Mouse (Mus musculus): Measurements from ENCODE around the gene E330017A01Rik. TPM values are rescaled to one million over a fixed set of nuclear protein-coding genes. Genes with fewer than 3 reads are reported as not detected.

E330017A01Rik gene
- total RNA-seq, 2 experiments from 2014 or later = not detected

DNA sequence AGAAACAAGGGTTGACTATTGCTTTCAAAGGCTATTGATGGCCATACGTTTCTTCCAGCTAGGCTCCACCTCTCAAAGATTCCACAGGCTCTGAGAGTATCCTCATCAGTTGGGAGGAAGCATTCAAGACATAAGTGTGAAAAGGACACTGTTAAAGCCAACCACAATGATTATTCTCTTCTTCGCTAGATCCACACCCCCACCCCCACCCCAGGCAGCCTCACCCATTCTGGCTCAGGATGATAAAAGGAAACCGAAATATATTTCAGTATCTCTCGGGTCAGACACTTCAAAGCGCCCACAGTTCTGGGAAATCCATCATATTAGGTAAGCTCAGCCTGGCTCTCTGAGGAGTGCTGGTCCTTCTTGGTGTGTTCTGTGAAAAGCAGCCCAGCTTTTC, 23.3 kb upstream of the E330017A01Rik start:
- Histone ChIP-seq H3K27ac (no peak overlapping the region), H3K4me3 (no peak overlapping the region)
- no peak for TF ChIP-seq CTCF (IDR thresholded peaks at IDR 0.05)
- intact Hi-C loops (cut with DNase I) = loop anchor here (5.0 kb wide), 3 partner anchors 200 to 1030 kb away; no protein-coding TSS in a partner anchor
- DNase-seq (ENCODE audit: extremely low spot score in 1 of 2, low spot score in 2 of 2) = no peak

GRCm38 (mm10) chr16:58658668-58659067, 20.1 kb upstream of the E330017A01Rik start:
- no peak overlapping the region for H3K27ac ChIP-seq
- intact Hi-C loops (cut with DNase I) = no loop called here
- DNase-seq (ENCODE audit: extremely low spot score in 1 of 2, low spot score in 2 of 2) = no peak
- TF ChIP-seq CTCF (IDR thresholded peaks at IDR 0.05) = no peak
- H3K4me3 ChIP-seq = no peak overlapping the region

DNA sequence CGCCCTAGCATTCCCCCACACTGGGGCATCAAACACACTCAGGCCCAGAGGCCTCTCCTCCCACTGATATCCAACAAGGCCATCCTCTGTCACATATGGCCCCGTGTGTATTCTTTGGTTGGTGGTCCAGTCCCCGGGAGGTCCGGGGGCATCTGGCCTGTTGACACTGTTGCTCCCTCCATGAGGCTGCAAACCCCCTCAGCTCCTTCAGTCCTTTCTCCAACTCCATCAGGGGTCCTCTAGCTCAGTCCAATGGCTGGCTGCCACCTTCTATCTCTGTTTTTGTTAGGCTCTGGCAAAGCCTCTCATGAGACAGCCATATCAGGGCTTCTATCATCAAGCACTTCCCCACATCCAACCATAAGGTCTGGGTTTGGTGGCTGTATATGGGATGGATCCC, 18.0 kb upstream of the E330017A01Rik start:
- Histone ChIP-seq H3K27ac (no peak overlapping the region), H3K4me3 (no peak overlapping the region)
- no peak for TF ChIP-seq CTCF (IDR thresholded peaks at IDR 0.05)
- DNase-seq (ENCODE audit: extremely low spot score in 1 of 2, low spot score in 2 of 2) = no peak
- intact Hi-C loops (cut with DNase I) = no loop called here

DNA sequence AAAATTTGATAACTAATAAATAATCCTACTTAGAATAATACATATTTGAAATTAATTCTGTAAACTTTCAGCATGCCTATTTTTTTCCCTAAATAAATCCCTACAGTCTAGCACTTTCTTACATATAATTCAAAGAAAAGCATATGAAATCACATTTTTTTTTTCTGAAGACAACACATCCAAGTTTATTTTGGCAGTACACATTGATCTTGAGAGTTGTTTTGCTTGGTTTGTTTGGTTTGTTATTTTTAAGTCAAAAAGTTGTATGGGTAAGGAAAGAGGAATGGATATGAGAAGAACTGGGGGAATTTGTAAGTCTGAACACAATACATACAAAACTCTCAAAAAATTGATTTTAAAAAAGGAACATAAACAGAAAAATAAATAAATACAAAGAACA, 17.2 kb upstream of the E330017A01Rik start:
- Histone ChIP-seq H3K27ac (no peak overlapping the region), H3K4me3 (no peak overlapping the region)
- intact Hi-C loops (cut with DNase I) = no loop called here
- no peak for TF ChIP-seq CTCF (IDR thresholded peaks at IDR 0.05)
- no peak for DNase-seq (ENCODE audit: extremely low spot score in 1 of 2, low spot score in 2 of 2)

DNA sequence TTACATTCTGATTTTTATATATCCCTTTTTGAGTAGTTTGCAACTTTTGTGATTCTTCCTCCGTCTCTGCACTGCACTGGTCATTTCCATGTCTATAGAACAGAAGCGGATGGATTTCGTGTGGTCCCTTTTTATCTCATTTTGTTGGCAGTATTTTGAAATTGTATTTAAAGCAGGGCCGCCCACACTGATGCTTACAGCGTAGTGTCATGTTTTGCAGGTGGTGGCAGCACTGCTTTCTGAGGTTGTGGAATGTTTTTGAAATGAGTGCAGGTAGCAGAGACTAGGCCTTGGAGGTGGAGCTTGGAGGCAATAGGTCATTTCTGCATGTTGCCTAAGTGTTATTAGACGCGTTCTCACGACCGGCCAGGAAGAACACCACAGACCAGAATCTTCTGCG, 11.4 kb upstream of the E330017A01Rik start:
- no peak for DNase-seq (ENCODE audit: extremely low spot score in 1 of 2, low spot score in 2 of 2)
- no peak overlapping the region for H3K4me3 ChIP-seq
- TF ChIP-seq CTCF (IDR thresholded peaks at IDR 0.05) = no peak

GRCm38 (mm10) chr16:58638016-58638415, 523 bp downstream of the E330017A01Rik start:
- H3K4me3 ChIP-seq = no peak overlapping the region
- no peak for TF ChIP-seq CTCF (IDR thresholded peaks at IDR 0.05)
- intact Hi-C loops (cut with DNase I) = no loop called here
- H3K27ac ChIP-seq = no peak overlapping the region
- DNase-seq (ENCODE audit: extremely low spot score in 1 of 2, low spot score in 2 of 2) = no peak

More for the DNA sequence above, 11.4 kb upstream of the E330017A01Rik start:
- intact Hi-C loops (cut with DNase I) = no loop called here
- no peak overlapping the region for H3K27ac ChIP-seq

DNA sequence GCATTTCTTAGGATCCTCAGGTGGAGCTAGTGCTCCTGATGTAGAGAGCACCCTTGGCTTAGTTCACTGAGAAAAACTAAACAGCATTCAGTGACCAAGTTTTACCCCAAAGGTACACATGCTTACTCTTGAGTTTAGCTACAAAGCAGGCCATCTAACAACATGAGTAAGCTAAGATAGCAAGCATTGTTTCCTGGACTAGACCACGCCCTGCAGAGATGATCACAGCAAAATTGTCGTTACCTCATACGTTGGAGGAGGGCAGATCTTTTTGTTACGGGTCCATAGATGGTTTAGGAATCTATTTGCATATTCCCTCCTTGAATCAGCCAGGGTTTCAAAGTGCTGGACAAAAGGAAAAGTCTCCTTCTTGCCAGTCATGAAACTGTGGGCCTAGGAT, 1.1 kb downstream of the E330017A01Rik start:
- TF ChIP-seq CTCF (IDR thresholded peaks at IDR 0.05) = no peak
- Histone ChIP-seq H3K27ac (no peak overlapping the region), H3K4me3 (no peak overlapping the region)
- intact Hi-C loops (cut with DNase I) = no loop called here
- DNase-seq (ENCODE audit: extremely low spot score in 1 of 2, low spot score in 2 of 2) = no peak

- no peak for TF ChIP-seq CTCF (IDR thresholded peaks at IDR 0.05)
- no peak overlapping the region for H3K27ac ChIP-seq
- no peak for DNase-seq (ENCODE audit: extremely low spot score in 1 of 2, low spot score in 2 of 2)
- no peak overlapping the region for H3K4me3 ChIP-seq
- intact Hi-C loops (cut with DNase I) = no loop called here
These were observed 2.7 kb downstream of the E330017A01Rik start for GRCm38 (mm10) chr16:58635866-58636265.

DNA sequence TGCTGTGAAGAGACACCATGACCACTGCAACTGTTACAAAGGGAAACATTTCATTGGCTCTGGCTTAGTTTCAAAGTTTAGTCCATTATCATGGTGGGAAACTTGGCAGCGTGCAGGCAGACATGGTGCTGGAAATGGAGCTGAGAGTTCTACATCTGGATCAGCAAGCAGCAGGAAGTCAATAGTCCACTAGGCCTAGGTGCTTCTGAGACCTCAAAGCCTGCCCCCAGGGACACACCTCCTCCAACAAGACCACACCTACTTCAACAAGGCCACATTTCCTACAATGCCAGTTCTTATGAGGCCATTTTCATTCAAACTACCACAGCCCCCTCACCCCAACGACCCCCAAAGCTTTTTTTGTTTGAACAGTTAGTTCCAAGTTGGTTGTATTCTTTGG, 8.8 kb downstream of the E330017A01Rik start:
- H3K27ac ChIP-seq = no peak overlapping the region
- no peak for DNase-seq (ENCODE audit: extremely low spot score in 1 of 2, low spot score in 2 of 2)
- H3K4me3 ChIP-seq = no peak overlapping the region
- TF ChIP-seq CTCF (IDR thresholded peaks at IDR 0.05) = no peak
- intact Hi-C loops (cut with DNase I) = no loop called here

GRCm38 (mm10) chr16:58628968-58629367, 9.6 kb downstream of the E330017A01Rik start:
- H3K4me3 ChIP-seq = no peak overlapping the region
- H3K27ac ChIP-seq = no peak overlapping the region
- intact Hi-C loops (cut with DNase I) = no loop called here
- no peak for TF ChIP-seq CTCF (IDR thresholded peaks at IDR 0.05)
- DNase-seq (ENCODE audit: extremely low spot score in 1 of 2, low spot score in 2 of 2) = no peak

DNA sequence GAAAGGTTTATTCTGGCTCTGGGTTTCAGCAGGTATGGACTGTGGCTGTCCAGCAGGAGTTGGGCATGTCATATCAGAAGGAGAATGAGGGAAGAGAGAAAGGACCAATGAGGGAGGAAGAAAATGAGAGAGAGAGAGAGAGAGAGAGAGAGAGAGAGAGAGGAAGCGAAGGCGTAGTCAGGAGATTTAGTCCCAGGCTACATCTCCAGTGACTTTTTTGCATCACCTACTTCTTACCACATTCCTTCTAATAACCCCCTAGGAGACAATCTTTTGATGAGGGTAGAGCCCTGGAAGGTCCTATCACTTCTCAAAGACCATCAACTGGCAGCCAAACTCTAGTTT, 10.2 kb downstream of the E330017A01Rik start:
- no peak for TF ChIP-seq CTCF (IDR thresholded peaks at IDR 0.05)
- Histone ChIP-seq H3K27ac (no peak overlapping the region), H3K4me3 (no peak overlapping the region)
- intact Hi-C loops (cut with DNase I) = no loop called here
- DNase-seq (ENCODE audit: extremely low spot score in 1 of 2, low spot score in 2 of 2) = no peak

GRCm38 (mm10) chr16:58627597-58628335, 10.8 kb downstream of the E330017A01Rik start:
- Histone ChIP-seq H3K27ac (no peak overlapping the region), H3K4me3 (no peak overlapping the region)
- DNase-seq (ENCODE audit: extremely low spot score in 1 of 2, low spot score in 2 of 2) = no peak
- intact Hi-C loops (cut with DNase I) = loop anchor here (2.0 kb wide), 1 partner anchor 777 kb away; no protein-coding TSS in a partner anchor
- TF ChIP-seq CTCF (IDR thresholded peaks at IDR 0.05) = peak; percentile 43

- Histone ChIP-seq H3K27ac (no peak overlapping the region), H3K4me3 (no peak overlapping the region)
- DNase-seq (ENCODE audit: extremely low spot score in 1 of 2, low spot score in 2 of 2) = peak; percentile 20 to 31
- peak; percentile 88 for TF ChIP-seq CTCF (IDR thresholded peaks at IDR 0.05)
- intact Hi-C loops (cut with DNase I) = loop anchor here (1.0 to 5.0 kb wide), 3 partner anchors 102 to 325 kb away; partner anchors contain the start of gene St3gal6
These were observed 14.6 kb downstream of the E330017A01Rik start for GRCm38 (mm10) chr16:58623944-58624343.
